Mouse (Mus musculus) left cerebral cortex, postnatal 4 days (tissue): ENCODE data around the gene Atrnl1. TPM values are rescaled to one million over a fixed set of nuclear protein-coding genes. Genes with fewer than 3 reads are reported as not detected.

Source experiments
- DNase-seq: peaks from one replicate; pipeline ENCODE4 v3.0.0-alpha.2; 2022
- intact Hi-C: fragments of 180-260 bp; cut with DNase I; formaldehyde crosslinking; loops from one replicate; pipeline ENCODE4 v1.15.1; 2025
- total RNA-seq, 2 experiments: library from RNA; stranded (reverse); gene quantifications; 2 replicates each; pipeline ENCODE4 v1.2.3; 2021

The Atrnl1 gene
- 10 to 100 TPM; 79.5 to 86.2 TPM for total RNA-seq

GRCm38 (mm10) chr19:57610476-57611261, at the start of gene Atrnl1:
Gene Atrnl1, plus strand, starts transcription at chr19:57611034.
- peak; percentile 90 for DNase-seq
- intact Hi-C loops, result loop anchor here (5.0 kb wide), 1 partner anchor 123 kb away; no protein-coding TSS in a partner anchor

- intact Hi-C loops, result no loop called here
- no peak for DNase-seq
These were observed 49.3 kb upstream of the Atrnl1 start for GRCm38 (mm10) chr19:57561486-57561885.

GRCm38 (mm10) chr19:57569040-57569439, 41.8 kb upstream of the Atrnl1 start:
- intact Hi-C loops, result no loop called here
- no peak for DNase-seq

GRCm38 (mm10) chr19:57572360-57573237, 38.2 kb upstream of the Atrnl1 start:
- intact Hi-C loops, result no loop called here
- no peak for DNase-seq

- DNase-seq, result no peak
- intact Hi-C loops, result no loop called here
These were observed 37.4 kb upstream of the Atrnl1 start for GRCm38 (mm10) chr19:57573470-57573869.

- intact Hi-C loops, result no loop called here
- DNase-seq, result no peak
These were observed 35.8 kb upstream of the Atrnl1 start for GRCm38 (mm10) chr19:57575027-57575426.

- intact Hi-C loops, result no loop called here
These were observed 34.0 kb upstream of the Atrnl1 start for GRCm38 (mm10) chr19:57576836-57577235.

GRCm38 (mm10) chr19:57577256-57577655, 33.6 kb upstream of the Atrnl1 start:
- intact Hi-C loops, result no loop called here
- DNase-seq, result no peak

More at GRCm38 (mm10) chr19:57576836-57577235, 34.0 kb upstream of the Atrnl1 start:
- no peak for DNase-seq

GRCm38 (mm10) chr19:57580962-57581361, 29.9 kb upstream of the Atrnl1 start:
- DNase-seq, result peak; percentile 34
- intact Hi-C loops, result no loop called here

GRCm38 (mm10) chr19:57585231-57585792, 25.5 kb upstream of the Atrnl1 start:
- no peak for DNase-seq
- intact Hi-C loops, result no loop called here

GRCm38 (mm10) chr19:57586172-57586571, 24.7 kb upstream of the Atrnl1 start:
- intact Hi-C loops, result no loop called here
- DNase-seq, result no peak

GRCm38 (mm10) chr19:57589516-57589915, 21.3 kb upstream of the Atrnl1 start:
- intact Hi-C loops, result no loop called here
- DNase-seq, result no peak

GRCm38 (mm10) chr19:57590895-57591294, 19.9 kb upstream of the Atrnl1 start:
- no peak for DNase-seq
- intact Hi-C loops, result no loop called here

GRCm38 (mm10) chr19:57591631-57592030, 19.2 kb upstream of the Atrnl1 start:
- intact Hi-C loops, result no loop called here
- peak; percentile 12 for DNase-seq

- no peak for DNase-seq
- intact Hi-C loops, result no loop called here
These were observed 18.5 kb upstream of the Atrnl1 start for GRCm38 (mm10) chr19:57592355-57592754.

- intact Hi-C loops, result no loop called here
- no peak for DNase-seq
These were observed 11.7 kb upstream of the Atrnl1 start for GRCm38 (mm10) chr19:57599126-57599525.

GRCm38 (mm10) chr19:57600233-57600929, 10.5 kb upstream of the Atrnl1 start:
- intact Hi-C loops, result no loop called here
- no peak for DNase-seq

- DNase-seq, result no peak
These were observed 9.9 kb upstream of the Atrnl1 start for GRCm38 (mm10) chr19:57600930-57601328.

GRCm38 (mm10) chr19:57603593-57603992, 7.2 kb upstream of the Atrnl1 start:
- no peak for DNase-seq
- intact Hi-C loops, result no loop called here

More at GRCm38 (mm10) chr19:57600930-57601328, 9.9 kb upstream of the Atrnl1 start:
- intact Hi-C loops, result no loop called here

GRCm38 (mm10) chr19:57605941-57606340, 4.9 kb upstream of the Atrnl1 start:
- intact Hi-C loops, result no loop called here
- no peak for DNase-seq

GRCm38 (mm10) chr19:57606351-57606750, 4.5 kb upstream of the Atrnl1 start:
- DNase-seq, result no peak
- intact Hi-C loops, result no loop called here
